Mouse (Mus musculus) limb, embryonic 12.5 days (tissue): ENCODE results near the gene Cep126. TPM values are rescaled to one million over a fixed set of nuclear protein-coding genes. Genes with fewer than 3 reads are reported as not detected.

Experiments
- ATAC-seq: fragments of 200-750 bp; cut with Nextera tagmentation; 2 replicates; pipeline ENCODE4 v1.8.0; 2017; ENCODE audit warnings: low read depth, moderate TSS enrichment; ENCODE audit not compliant: insufficient number of reproducible peaks, insufficient read depth, low FRiP score, low TSS enrichment
- H3K27ac ChIP-seq: fragments of 300-500 bp; sonication (generic); 2 replicates; pipeline ENCODE4 v1.5.1; 2016; ENCODE audit warnings: mild to moderate bottlenecking, moderate library complexity
- H3K27me3 ChIP-seq: fragments of 300-500 bp; sonication (generic); 2 replicates; pipeline ENCODE4 v1.6.1; 2016; ENCODE audit warnings: mild to moderate bottlenecking, moderate library complexity
- H3K36me3 ChIP-seq: fragments of 300-500 bp; sonication (generic); 2 replicates; pipeline ENCODE4 v1.6.1; 2016; ENCODE audit warnings: mild to moderate bottlenecking, moderate library complexity
- H3K4me1 ChIP-seq: fragments of 300-500 bp; sonication (generic); replicated peaks from 2 replicates; pipeline ENCODE4 v1.6.1; 2016
- H3K4me2 ChIP-seq: fragments of 300-500 bp; sonication (generic); 2 replicates; pipeline ENCODE4 v1.6.1; 2016; ENCODE audit warnings: mild to moderate bottlenecking, moderate library complexity
- H3K4me3 ChIP-seq: fragments of 300-500 bp; sonication (generic); replicated peaks from 2 replicates; pipeline ENCODE4 v1.5.1; 2016; ENCODE audit warnings: mild to moderate bottlenecking
- H3K9ac ChIP-seq: fragments of 300-500 bp; sonication (generic); replicated peaks from 2 replicates; pipeline ENCODE4 v1.6.1; 2016; ENCODE audit warnings: mild to moderate bottlenecking, moderate library complexity
- H3K9me3 ChIP-seq: fragments of 300-500 bp; sonication (generic); 2 replicates; pipeline ENCODE4 v1.6.1; 2016; ENCODE audit warnings: mild to moderate bottlenecking, moderate library complexity
- WGBS: fragments of 180-500 bp; shearing (Covaris S2); methylation state at CpG from one replicate; pipeline ENCODE4 v1.1.7; 2016; 5-methylcytosine and 5-hydroxymethylcytosine counted together
- polyA plus RNA-seq: library from polyadenylated mRNA; unstranded; fragments of >200 nt; fragmentation: Nextera tagmentation; extraction: Ambion mirVana; gene quantifications from 2 replicates; pipeline ENCODE4 v1.2.1, GENCODE M21; 2016

Cep126 gene
- 3.1 and 4.2 TPM in 2 replicates for polyA plus RNA-seq

GRCm38 (mm10) chr9:8134117-8134574 is at the start of gene Cep126:
Gene Cep126, minus strand, starts transcription at chr9:8134294.
- no peak within 1 kb of the TSS for H3K27ac ChIP-seq
- no peaks in the 10 kb centered on the region for H3K27me3 ChIP-seq
- H3K36me3 ChIP-seq, result no peaks in the 10 kb centered on the region
- no peaks in the 10 kb centered on the region for H3K9me3 ChIP-seq
- peak within 1 kb of the TSS; percentile 66 for H3K9ac ChIP-seq
- peak within 1 kb of the TSS; percentile 60 for H3K4me2 ChIP-seq
- peak; percentile 98 for ATAC-seq
- H3K4me3 ChIP-seq, result peak within 1 kb of the TSS; percentile 80
- under 1% methylated on average over 72 of the region's 72 CpGs for WGBS
- H3K4me1 ChIP-seq, result no peaks in the 10 kb centered on the region

DNA sequence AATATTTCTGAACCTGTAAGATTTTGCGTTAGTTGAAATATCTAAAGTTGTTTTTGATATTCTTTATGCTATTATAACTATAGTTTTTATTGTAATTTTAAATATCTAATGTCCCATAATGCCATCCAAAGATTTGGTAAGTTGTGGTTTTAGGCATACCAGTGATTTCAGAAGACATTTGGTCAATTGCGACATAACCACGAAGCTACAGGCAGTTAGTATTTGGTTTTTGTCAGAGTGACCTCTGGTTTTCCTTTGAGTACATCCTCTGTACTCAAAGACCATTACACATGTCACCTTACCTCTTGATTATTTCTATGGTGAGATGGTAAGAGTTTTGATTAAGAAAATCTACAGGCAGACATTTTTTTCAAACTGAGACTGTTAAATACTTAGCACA is 45.5 kb upstream of the Cep126 start:
- Histone ChIP-seq H3K27me3 (no peaks in the 10 kb centered on the region), H3K4me1 (no peaks in the 10 kb centered on the region), H3K36me3 (no peaks in the 10 kb centered on the region), H3K9ac (no peak overlapping the region), H3K27ac (no peak overlapping the region), H3K4me2 (no peak overlapping the region), H3K9me3 (no peaks in the 10 kb centered on the region), H3K4me3 (no peak overlapping the region)
- WGBS, result 86% methylated on average over 3 of the region's 3 CpGs
- ATAC-seq, result no peak

GRCm38 (mm10) chr9:8177099-8177498 is 43.0 kb upstream of the Cep126 start:
- no peak overlapping the region for H3K4me2 ChIP-seq
- H3K4me1 ChIP-seq, result no peaks in the 10 kb centered on the region
- no peak for ATAC-seq
- no peaks in the 10 kb centered on the region for H3K9me3 ChIP-seq
- H3K36me3 ChIP-seq, result no peaks in the 10 kb centered on the region
- H3K9ac ChIP-seq, result no peak overlapping the region
- H3K27me3 ChIP-seq, result no peaks in the 10 kb centered on the region
- WGBS, result 80% methylated on average over 3 of the region's 3 CpGs
- H3K27ac ChIP-seq, result no peak overlapping the region
- H3K4me3 ChIP-seq, result no peak overlapping the region

DNA sequence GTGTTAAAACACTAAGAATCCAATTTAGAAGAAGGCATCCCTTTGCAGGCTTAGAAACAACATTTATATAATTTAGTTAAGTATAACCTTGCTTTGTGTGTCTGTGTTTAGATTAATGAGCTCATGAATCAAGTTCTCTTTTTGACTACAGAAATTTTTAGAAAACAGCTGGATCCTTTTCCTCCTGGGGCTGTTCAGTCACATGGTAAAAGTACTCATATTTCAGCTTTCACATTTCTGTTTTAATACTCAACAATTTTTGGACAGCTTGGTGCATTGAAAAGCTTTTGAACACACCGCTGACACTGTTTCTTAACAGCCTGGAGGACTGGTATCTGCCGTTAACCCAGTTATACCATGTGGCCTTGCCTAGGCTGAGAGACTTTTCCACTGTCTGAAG is 22.9 kb upstream of the Cep126 start:
- peak; percentile 42; the same call in 1 of the 2 replicates for ATAC-seq
- 49% methylated on average over 2 of the region's 2 CpGs for WGBS
- no peak overlapping the region for H3K4me2 ChIP-seq
- H3K4me1 ChIP-seq, result 0 out of 2 replicates have a peak, but pooled peaks cover 3% of the 10 kb centered on the region
- H3K27ac ChIP-seq, result no peak overlapping the region
- H3K36me3 ChIP-seq, result no peaks in the 10 kb centered on the region
- no peaks in the 10 kb centered on the region for H3K9me3 ChIP-seq
- no peak overlapping the region for H3K9ac ChIP-seq
- no peaks in the 10 kb centered on the region for H3K27me3 ChIP-seq
- H3K4me3 ChIP-seq, result no peak overlapping the region

DNA sequence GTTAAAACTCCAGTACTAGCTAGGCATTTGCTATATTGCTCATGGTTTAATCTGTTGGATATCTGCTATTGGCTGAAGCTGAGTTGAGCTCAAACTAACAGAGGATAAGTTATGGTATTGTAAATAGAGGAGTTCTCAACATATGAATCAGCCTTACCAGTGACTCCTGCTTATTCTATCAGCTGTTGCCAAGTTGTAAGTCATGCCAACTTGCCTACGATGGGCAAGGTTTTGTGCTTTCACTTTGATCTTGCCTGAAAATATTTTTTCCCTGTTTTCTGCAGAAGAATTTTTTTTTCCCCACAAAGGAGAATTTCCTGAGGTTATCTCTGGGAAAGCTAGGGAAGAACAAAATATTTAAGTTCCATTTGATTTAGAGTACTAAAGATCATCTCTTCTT is 5.4 kb upstream of the Cep126 start:
- Histone ChIP-seq H3K27ac (no peak overlapping the region), H3K27me3 (no peaks in the 10 kb centered on the region), H3K4me2 (no peak overlapping the region), H3K4me1 (no peaks in the 10 kb centered on the region), H3K36me3 (no peaks in the 10 kb centered on the region), H3K9ac (no peak overlapping the region), H3K9me3 (no peaks in the 10 kb centered on the region), H3K4me3 (no peak overlapping the region)
- 74% methylated on average over 1 of the region's 1 CpGs for WGBS
- ATAC-seq, result no peak

DNA sequence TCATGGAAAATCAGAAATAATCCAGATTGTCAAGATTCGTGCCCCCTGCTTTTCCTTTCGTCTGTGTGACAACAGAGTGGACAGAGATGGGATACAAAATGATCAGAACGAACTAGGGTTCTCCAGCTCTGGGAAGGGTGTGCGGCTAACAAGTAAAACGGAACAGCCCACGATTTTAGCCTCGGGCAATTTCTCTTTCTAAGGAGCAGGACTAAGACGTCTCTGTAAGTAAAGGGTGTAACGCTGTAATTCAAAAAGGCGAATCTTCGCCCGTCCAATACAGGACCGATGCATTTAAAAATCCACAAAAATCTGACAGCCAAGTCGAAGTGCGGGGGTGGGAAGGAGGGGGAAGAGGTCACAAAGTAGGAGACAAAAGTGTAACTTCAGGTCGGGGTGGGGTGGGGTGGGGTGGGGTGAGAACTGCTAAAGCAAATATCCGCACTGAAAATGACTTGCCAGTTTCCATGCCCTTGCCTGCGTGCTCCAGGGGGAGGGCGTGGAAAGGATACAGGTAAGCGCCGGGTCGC is 443 bp downstream of the Cep126 start:
- no peaks in the 10 kb centered on the region for H3K9me3 ChIP-seq
- H3K36me3 ChIP-seq, result no peaks in the 10 kb centered on the region
- H3K4me3 ChIP-seq, result peak overlapping the region; percentile 80
- H3K9ac ChIP-seq, result peak overlapping the region; percentile 66
- H3K4me2 ChIP-seq, result peak overlapping the region; percentile 60
- H3K4me1 ChIP-seq, result no peaks in the 10 kb centered on the region
- WGBS, result 3% methylated on average over 22 of the region's 22 CpGs
- H3K27me3 ChIP-seq, result no peaks in the 10 kb centered on the region
- H3K27ac ChIP-seq, result no peak overlapping the region
- peak; percentile 43; the same call in 1 of the 2 replicates for ATAC-seq

- 85% methylated on average over 8 of the region's 8 CpGs for WGBS
- H3K4me1 ChIP-seq, result no peaks in the 10 kb centered on the region
- peaks cover 22% of the 10 kb centered on the region for H3K36me3 ChIP-seq
- no peak overlapping the region for H3K27ac ChIP-seq
- no peaks in the 10 kb centered on the region for H3K9me3 ChIP-seq
- no peak for ATAC-seq
- H3K4me2 ChIP-seq, result no peak overlapping the region
- no peak overlapping the region for H3K4me3 ChIP-seq
- H3K9ac ChIP-seq, result no peak overlapping the region
- H3K27me3 ChIP-seq, result no peaks in the 10 kb centered on the region
Measured at GRCm38 (mm10) chr9:8123495-8123894, 10.6 kb downstream of the Cep126 start.

DNA sequence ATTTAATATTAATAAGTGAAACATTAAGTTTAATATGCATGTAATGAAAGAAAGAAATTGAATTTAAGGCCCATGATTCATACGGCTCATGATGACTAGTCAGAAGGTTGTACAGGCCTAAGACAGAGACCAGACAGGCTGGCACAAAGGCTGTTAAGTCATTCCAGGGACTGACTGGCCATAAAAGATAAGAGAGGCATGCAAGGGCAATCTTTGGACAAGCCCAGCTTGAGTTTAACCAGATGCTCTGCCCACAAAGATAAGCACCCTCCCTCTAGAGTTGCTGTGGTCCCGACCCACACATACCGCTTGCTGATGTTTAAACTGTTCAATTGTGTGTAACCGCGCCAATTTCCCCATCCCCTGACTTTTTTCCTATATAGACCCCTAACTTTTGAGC is 19.6 kb downstream of the Cep126 start:
- Histone ChIP-seq H3K27me3 (no peaks in the 10 kb centered on the region), H3K9ac (no peak overlapping the region), H3K27ac (no peak overlapping the region), H3K9me3 (no peaks in the 10 kb centered on the region), H3K4me2 (no peak overlapping the region), H3K36me3 (peaks cover 31% of the 10 kb centered on the region), H3K4me1 (no peaks in the 10 kb centered on the region), H3K4me3 (no peak overlapping the region)
- ATAC-seq, result no peak
- WGBS, result 91% methylated on average over 5 of the region's 5 CpGs

DNA sequence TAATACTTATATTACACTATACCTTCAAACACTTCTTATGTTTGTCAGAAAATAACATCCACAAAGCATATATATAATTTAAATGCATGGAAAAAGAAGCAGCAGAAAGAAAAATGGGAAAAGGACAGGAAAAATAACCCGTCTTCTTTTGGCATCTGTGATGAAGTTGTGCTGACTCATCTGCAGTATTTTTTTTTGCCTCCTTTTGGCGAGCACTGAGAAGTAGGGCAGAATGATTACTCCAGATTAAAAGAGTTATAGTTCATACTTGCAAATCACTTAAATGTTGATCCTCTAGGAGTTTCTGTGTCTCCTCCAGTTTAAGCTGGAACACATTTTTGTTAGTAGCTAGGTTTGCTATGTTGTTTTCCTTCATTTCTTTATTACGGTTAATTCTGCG is 31.0 kb downstream of the Cep126 start:
- no peak overlapping the region for H3K4me2 ChIP-seq
- H3K27ac ChIP-seq, result no peak overlapping the region
- H3K27me3 ChIP-seq, result no peaks in the 10 kb centered on the region
- H3K4me3 ChIP-seq, result no peak overlapping the region
- H3K9me3 ChIP-seq, result no peaks in the 10 kb centered on the region
- H3K9ac ChIP-seq, result no peak overlapping the region
- no peak for ATAC-seq
- no peaks in the 10 kb centered on the region for H3K4me1 ChIP-seq
- H3K36me3 ChIP-seq, result no peaks in the 10 kb centered on the region
- WGBS, result 89% methylated on average over 4 of the region's 4 CpGs

GRCm38 (mm10) chr9:8100962-8101361 is 33.1 kb downstream of the Cep126 start:
- Histone ChIP-seq H3K4me1 (no peaks in the 10 kb centered on the region), H3K36me3 (no peaks in the 10 kb centered on the region), H3K27me3 (no peaks in the 10 kb centered on the region), H3K27ac (no peak overlapping the region), H3K9me3 (no peaks in the 10 kb centered on the region), H3K9ac (no peak overlapping the region), H3K4me2 (no peak overlapping the region), H3K4me3 (no peak overlapping the region)
- no peak for ATAC-seq
- 76% methylated on average over 6 of the region's 6 CpGs for WGBS

GRCm38 (mm10) chr9:8078882-8079281 is 55.2 kb downstream of the Cep126 start:
- ATAC-seq, result no peak
- H3K36me3 ChIP-seq, result no peaks in the 10 kb centered on the region
- H3K27me3 ChIP-seq, result no peaks in the 10 kb centered on the region
- H3K27ac ChIP-seq, result no peak overlapping the region
- H3K4me2 ChIP-seq, result no peak overlapping the region
- H3K9ac ChIP-seq, result no peak overlapping the region
- H3K4me1 ChIP-seq, result no peaks in the 10 kb centered on the region
- WGBS, result 92% methylated on average over 5 of the region's 5 CpGs
- no peak overlapping the region for H3K4me3 ChIP-seq
- no peaks in the 10 kb centered on the region for H3K9me3 ChIP-seq

DNA sequence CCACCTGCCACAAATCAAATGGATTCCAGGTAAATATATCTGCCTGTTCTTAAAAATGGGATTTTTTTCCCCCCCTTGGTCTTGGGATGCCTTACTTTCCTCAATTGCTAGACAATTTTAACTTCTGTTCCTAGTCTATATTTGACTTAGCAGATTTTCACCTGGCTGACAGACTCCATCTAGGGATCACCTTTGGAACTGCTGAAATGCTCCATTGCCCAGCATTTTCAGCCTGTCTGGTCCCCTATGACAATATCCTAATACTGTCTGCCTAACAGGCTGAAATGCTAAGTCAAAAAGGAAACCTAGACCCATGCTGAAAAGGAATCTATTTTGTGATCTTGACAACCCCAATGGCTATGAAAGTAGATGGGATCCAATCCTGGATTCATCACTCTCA is 59.7 kb downstream of the Cep126 start:
- no peak overlapping the region for H3K4me3 ChIP-seq
- H3K4me1 ChIP-seq, result no peaks in the 10 kb centered on the region
- no peaks in the 10 kb centered on the region for H3K36me3 ChIP-seq
- H3K9me3 ChIP-seq, result no peaks in the 10 kb centered on the region
- no peak overlapping the region for H3K4me2 ChIP-seq
- H3K9ac ChIP-seq, result no peak overlapping the region
- H3K27ac ChIP-seq, result no peak overlapping the region
- no peak for ATAC-seq
- H3K27me3 ChIP-seq, result no peaks in the 10 kb centered on the region
